Comparison of ENCODE assay signal across 20 mouse cellular contexts in the genomic region with DNA sequence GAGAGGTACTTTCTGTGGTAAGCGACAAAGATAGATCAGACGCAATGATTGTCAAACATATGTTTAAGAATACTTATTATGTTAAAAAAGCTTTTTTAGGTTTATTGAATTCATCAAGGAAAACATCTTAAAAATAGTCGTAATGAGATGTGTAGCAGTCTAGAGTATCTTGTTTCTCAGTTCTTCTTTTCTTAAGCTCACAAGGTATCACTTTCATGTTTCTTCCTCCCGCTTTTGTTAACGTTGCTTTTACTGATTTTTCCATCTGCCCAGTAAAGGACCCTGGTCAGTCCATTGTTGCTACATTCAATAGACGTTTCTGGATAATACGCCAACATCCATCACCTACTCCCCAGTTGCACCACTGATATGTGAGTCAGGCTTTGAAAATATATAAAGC.
DNase-seq lines count a peak whose midpoint lies in the region; TF ChIP-seq lines count a peak whose summit lies in the region.
"Had no signal": no experiment of that assay in that cellular context is flagged by ENCODE, and none has a peak within 500 bp of the region (broad histone marks: within the 10 kb centered on the region; RNA-seq: fewer than 3 reads in every experiment).

No protein-coding gene starts in this region.

- H3K9me3 ChIP-seq in CH12.LX (replicated peaks; ENCODE audit: low read length) (peaks cover 7% of the 10 kb centered on the region), MEL (replicated peaks; ENCODE audit: insufficient read depth, low read length) (no peaks in the 10 kb centered on the region)
- H3K9me3 ChIP-seq: G1E had no signal

- TF ChIP-seq EP300 in CH12.LX (IDR thresholded peaks at IDR 0.05; ENCODE audit: low read length): peak; percentile 62; the same call in 1 of the 2 replicates
- TF ChIP-seq EP300 in MEL (IDR thresholded peaks at IDR 0.05; ENCODE audit: low read depth in 1 of 2, low read length in 2 of 2): no peak

- H3K36me3 ChIP-seq in CH12.LX (replicated peaks in 1 of 2; ENCODE audit: control insufficient read depth in 1 of 2, insufficient read depth in 1 of 2, low read length in 1 of 2): no peaks in the 10 kb centered on the region
- no peaks in the 10 kb centered on the region for H3K36me3 ChIP-seq in MEL (ENCODE audit: control insufficient read depth in 1 of 2, insufficient read depth in 2 of 2, low read length in 2 of 2)
- H3K36me3 ChIP-seq: G1E had no signal

- no peak overlapping the region for H3K27ac ChIP-seq in CH12.LX (ENCODE audit: insufficient read depth, low read depth)
- no peak overlapping the region for H3K27ac ChIP-seq in MEL (ENCODE audit: control insufficient read depth, low read depth, low read length)

- H3K79me2 ChIP-seq in CH12.LX (replicated peaks; ENCODE audit: control insufficient read depth, extremely low read depth, insufficient read depth, poor library complexity, severe bottlenecking): no peaks in the 10 kb centered on the region
- no peaks in the 10 kb centered on the region for H3K79me2 ChIP-seq in MEL (ENCODE audit: control insufficient read depth, insufficient read depth, low read length, poor library complexity)

- peak; percentile 28 for DNase-seq in A20 (ENCODE audit: low read depth, low spot score)
- no peak for DNase-seq in CH12.LX (ENCODE audit: extremely low read depth)
- peak; percentile 1 for DNase-seq in MEL (ENCODE audit: low read depth, low spot score)
- no peak for DNase-seq in urinary bladder, postnatal 4 days (ENCODE audit: low spot score in 2 of 2)
- DNase-seq in heart, postnatal 14 days: no peak
- DNase-seq in frontal cortex, postnatal 36 days (ENCODE audit: low spot score in 2 of 2): no peak
- DNase-seq: adrenal gland, adult 2 months; adrenal gland, adult 8-10 months; adrenal gland, postnatal 10 days; adrenal gland, postnatal 14 days; adrenal gland, postnatal 25 days; adrenal gland, postnatal 36 days; B cell, adult 2 months; cerebellum, adult 11 months; cerebellum, adult 11-12 months; cerebellum, adult 18-20 months; cerebellum, adult 2 months; cerebellum, adult 8-10 months; cerebellum, adult 9-10 months had no signal

- in situ Hi-C loops in CH12.LX (cut with MboI; ENCODE audit: low pct_ligation_motif_present, low pct_unique_long_range_greater_than_20kb, low sequenced_read_pairs): no loop called here

- no peak overlapping the region for H3K9ac ChIP-seq in CH12.LX (ENCODE audit: insufficient read depth, low read depth)
- no peak overlapping the region for H3K9ac ChIP-seq in MEL (ENCODE audit: control insufficient read depth, low read depth, low read length, poor library complexity, severe bottlenecking)

- H3K4me1 ChIP-seq in CH12.LX (ENCODE audit: control insufficient read depth in 1 of 2, insufficient read depth in 2 of 2) (no peaks in the 10 kb centered on the region), MEL (ENCODE audit: control insufficient read depth in 1 of 2, insufficient read depth in 2 of 2, low read length in 2 of 2) (no peaks in the 10 kb centered on the region)

- TF ChIP-seq POLR2A in CH12.LX (IDR thresholded peaks at IDR 0.05; ENCODE audit: low read depth, low read length): no peak
- no peak for TF ChIP-seq POLR2A in MEL (IDR thresholded peaks at IDR 0.05; ENCODE audit: control insufficient read depth in 1 of 2, insufficient read depth in 1 of 2, low read depth in 1 of 2, low read length in 2 of 2, poor library complexity in 1 of 2)

- TF ChIP-seq CTCF in CH12.LX (conservative IDR thresholded peaks at IDR 0.05 in 1 of 2, IDR thresholded peaks at IDR 0.05 in 1 of 2; ENCODE audit: low read depth in 2 of 2, low read length in 2 of 2) (no peak), MEL (IDR thresholded peaks at IDR 0.05 in 2 of 3, conservative IDR thresholded peaks at IDR 0.05 in 1 of 3; ENCODE audit: control insufficient read depth in 1 of 3, insufficient read depth in 1 of 3, low read depth in 2 of 3, low read length in 3 of 3, poor library complexity in 1 of 3, severe bottlenecking in 1 of 3) (no peak)

- intact Hi-C loops in heart, postnatal 14 days (cut with DNase I): no loop called here

- dilution Hi-C loops in CH12.LX (cut with MboI; ENCODE audit: extremely low pct_ligation_motif_present, extremely low pct_unique_long_range_greater_than_20kb, low sequenced_read_pairs): no loop called here

- no peak overlapping the region for H3K4me2 ChIP-seq in CH12.LX (ENCODE audit: insufficient read depth, low read depth, poor library complexity, severe bottlenecking)

- no peak overlapping the region for H3K4me3 ChIP-seq in CH12.LX (replicated peaks in 1 of 3; ENCODE audit: low read depth in 2 of 3, low read length in 2 of 3, poor library complexity in 1 of 3)
- no peak overlapping the region for H3K4me3 ChIP-seq in MEL (ENCODE audit: control insufficient read depth in 1 of 2, insufficient read depth in 1 of 2, low read depth in 2 of 2, low read length in 2 of 2)

- no peak for TF ChIP-seq RAD21 in CH12.LX (IDR thresholded peaks at IDR 0.05; ENCODE audit: low read depth, low read length)
- TF ChIP-seq RAD21 in MEL (IDR thresholded peaks at IDR 0.05; ENCODE audit: low read depth, low read length): no peak

- H3K27me3 ChIP-seq in CH12.LX (replicated peaks): no peaks in the 10 kb centered on the region
- no peaks in the 10 kb centered on the region for H3K27me3 ChIP-seq in MEL (ENCODE audit: control insufficient read depth in 1 of 2, insufficient read depth in 2 of 2, low read length in 2 of 2)

TF ChIP-seq in CH12.LX, 34 proteins besides CTCF, POLR2A, EP300 and RAD21:
- no peak for TF ChIP-seq ETS1 (conservative IDR thresholded peaks at IDR 0.05; ENCODE audit: low read depth, low read length)
- TF ChIP-seq IRF4 (IDR thresholded peaks at IDR 0.05; ENCODE audit: low read depth, low read length): peak; percentile 63; the same call in 1 of the 2 replicates
- no peak for TF ChIP-seq NRF1 (IDR thresholded peaks at IDR 0.05; ENCODE audit: low read depth, low read length)

TF ChIP-seq in MEL, 35 proteins besides CTCF, POLR2A, EP300 and RAD21:
- TF ChIP-seq MYB (IDR thresholded peaks at IDR 0.05; ENCODE audit: low read depth, low read length) (no peak), NELFE (IDR thresholded peaks at IDR 0.05; ENCODE audit: low read depth, low read length) (no peak), HCFC1 (IDR thresholded peaks at IDR 0.05; ENCODE audit: low read depth, low read length) (no peak), MEF2A (IDR thresholded peaks at IDR 0.05; ENCODE audit: extremely low read depth, insufficient replicate concordance, low read depth, low read length, poor library complexity, severe bottlenecking) (no peak), USF2 (IDR thresholded peaks at IDR 0.05; ENCODE audit: borderline replicate concordance in 1 of 2, insufficient read depth in 1 of 2, low read depth in 1 of 2, low read length in 2 of 2) (no peak), MXI1 (IDR thresholded peaks at IDR 0.05; ENCODE audit: low read depth, low read length) (no peak), TCF12 (IDR thresholded peaks at IDR 0.05; ENCODE audit: low read depth, low read length) (no peak)

Comparison
In these comparisons a context has a peak if more than half of its experiments do, and no peak if none do; other contexts are left out.
1. DNase-seq: peak in A20 (single experiment) and MEL (single experiment); none in CH12.LX (single experiment), urinary bladder, postnatal 4 days (0 of 2), heart, postnatal 14 days (0 of 2) and frontal cortex, postnatal 36 days (0 of 2).